Mouse (Mus musculus): ENCODE data around the gene Olfr1191-ps1. TPM values are rescaled to one million over a fixed set of nuclear protein-coding genes. Genes with fewer than 3 reads are reported as not detected.

The Olfr1191-ps1 gene
- 0.06 TPM in 1 of 2 replicates, not detected in the other for total RNA-seq (2023)

DNA sequence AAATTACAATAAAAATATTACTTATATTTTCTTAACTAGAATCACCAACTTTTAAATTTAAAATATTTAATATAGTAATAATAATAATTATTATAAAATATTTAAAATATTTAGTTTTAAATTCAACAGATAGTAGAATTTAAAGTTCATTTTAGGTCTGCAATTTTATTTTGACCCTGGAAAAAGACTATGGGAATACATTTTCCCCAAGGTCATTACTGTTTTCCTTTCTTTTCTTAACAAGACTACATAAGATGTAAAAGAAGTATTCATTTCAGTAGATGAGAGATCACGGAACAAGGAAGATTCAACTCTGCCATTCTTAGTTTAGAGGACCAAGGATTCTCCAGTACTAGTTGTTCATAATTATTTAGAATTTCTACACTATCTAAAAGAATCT lies at the start of gene Olfr1191-ps1:
Gene Olfr1191-ps1, plus strand, starts transcription at position 301 of the 400 bp plus-strand sequence.

DNA sequence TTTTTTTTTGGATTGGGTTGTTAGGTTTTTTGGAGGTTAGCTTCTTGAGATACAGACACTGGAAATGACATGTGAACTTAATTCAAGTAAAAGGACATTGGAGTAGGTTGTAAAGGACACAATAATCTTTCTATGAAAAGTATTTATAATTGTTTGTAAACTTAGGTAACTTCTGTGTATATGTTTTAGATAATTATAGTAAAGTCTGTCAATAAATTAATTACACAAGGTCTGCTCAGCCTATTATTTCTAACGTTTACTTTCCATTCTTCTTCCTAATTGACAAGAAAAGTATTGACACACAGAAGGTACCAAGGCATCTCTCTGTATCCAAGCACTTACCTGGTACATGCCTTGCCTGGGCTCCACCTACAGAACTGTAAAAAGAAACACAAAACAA lies 7.9 kb downstream of the Olfr1191-ps1 start, which contains the start of gene Olfr1192-ps1:
Gene Olfr1192-ps1, plus strand, starts transcription at position 301 of the 400 bp plus-strand sequence.

DNA sequence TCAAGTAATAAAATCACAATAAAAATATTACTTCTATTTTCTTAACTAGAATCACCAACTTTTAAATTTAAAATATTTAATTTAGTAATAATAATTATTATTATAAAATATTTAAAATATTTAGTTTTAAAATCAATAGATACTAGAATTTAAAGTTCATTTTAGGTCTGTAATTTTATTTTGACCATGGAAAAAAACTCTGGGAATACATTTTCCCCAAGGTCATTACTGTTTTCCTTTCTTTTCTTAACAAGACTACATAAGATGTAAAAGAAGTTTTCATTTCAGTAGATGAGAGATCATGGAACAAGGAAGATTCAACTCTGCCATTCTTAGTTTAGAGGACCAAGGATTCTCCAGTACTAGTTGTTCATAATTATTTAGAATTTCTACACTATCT lies 35.0 kb downstream of the Olfr1191-ps1 start, which contains the start of gene Olfr1193:
Gene Olfr1193, plus strand, starts transcription at position 301 of the 400 bp plus-strand sequence.

DNA sequence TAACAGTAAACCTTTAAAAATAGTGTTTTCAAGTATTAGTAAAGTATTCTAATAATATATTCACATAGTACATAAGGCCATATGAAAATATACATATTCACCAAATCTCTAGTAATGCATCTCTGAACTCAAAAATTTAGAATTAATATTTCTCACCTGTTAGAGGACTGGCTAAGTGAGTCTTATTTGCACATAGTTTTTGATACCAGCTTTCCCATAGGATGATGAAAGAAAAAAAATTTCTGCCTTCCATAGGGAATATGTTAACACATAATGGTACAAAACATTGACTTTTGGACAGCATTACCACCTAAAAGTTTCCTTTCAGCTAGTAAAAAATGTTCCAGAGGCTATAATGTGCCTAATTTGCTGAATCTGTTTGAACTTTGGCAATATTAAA lies 48.7 kb downstream of the Olfr1191-ps1 start, which contains the start of gene Olfr1195:
Gene Olfr1195, minus strand, starts transcription at position 101 of the 400 bp plus-strand sequence.

Other genes starting within 250 kb of the Olfr1191-ps1 start
- not detected in 2 replicates for gene Olfr1179, start 234.1 kb upstream of the Olfr1191-ps1 start, total RNA-seq (2023)
- not detected in 2 replicates for gene Olfr1180, start 221.4 kb upstream of the Olfr1191-ps1 start, total RNA-seq (2023)
- not detected in 2 replicates for gene Olfr1181, start 214.4 kb upstream of the Olfr1191-ps1 start, total RNA-seq (2023)
- gene Gm13757, start 191.4 kb upstream of the Olfr1191-ps1 start, total RNA-seq (2023) = not detected in 2 replicates
- gene Olfr1183, start 185.7 kb upstream of the Olfr1191-ps1 start, total RNA-seq (2023) = not detected in 2 replicates
- gene Olfr1184, start 156.9 kb upstream of the Olfr1191-ps1 start, total RNA-seq (2023) = not detected in 2 replicates
- gene Olfr1185-ps1, start 147.2 kb upstream of the Olfr1191-ps1 start, total RNA-seq (2023) = not detected in 2 replicates
- gene Olfr1186, start 122.0 kb upstream of the Olfr1191-ps1 start, total RNA-seq (2023) = not detected in 2 replicates
- not detected in 2 replicates for gene Olfr1188, start 83.6 kb upstream of the Olfr1191-ps1 start, total RNA-seq (2023)
- not detected in 2 replicates for gene Olfr1189, start 54.1 kb upstream of the Olfr1191-ps1 start, total RNA-seq (2023)
- not detected in 2 replicates for gene Olfr1192-ps1, start 8.0 kb downstream of the Olfr1191-ps1 start, total RNA-seq (2023)
- not detected in 2 replicates for gene Olfr1193, start 35.1 kb downstream of the Olfr1191-ps1 start, total RNA-seq (2023)
- not detected in 2 replicates for gene Olfr1195, start 48.6 kb downstream of the Olfr1191-ps1 start, total RNA-seq (2023)
- gene Olfr1196, start 64.1 kb downstream of the Olfr1191-ps1 start, total RNA-seq (2023) = not detected in 2 replicates
- gene Olfr1197, start 91.8 kb downstream of the Olfr1191-ps1 start, total RNA-seq (2023) = not detected in 2 replicates
- not detected in 2 replicates for gene Olfr1198, start 110.8 kb downstream of the Olfr1191-ps1 start, total RNA-seq (2023)
- not detected in 2 replicates for gene Olfr1199, start 119.9 kb downstream of the Olfr1191-ps1 start, total RNA-seq (2023)
- not detected in 2 replicates for gene Olfr1200, start 129.9 kb downstream of the Olfr1191-ps1 start, total RNA-seq (2023)
- not detected in 2 replicates for gene Olfr1201, start 152.5 kb downstream of the Olfr1191-ps1 start, total RNA-seq (2023)
- not detected in 2 replicates for gene Olfr1202, start 174.0 kb downstream of the Olfr1191-ps1 start, total RNA-seq (2023)
- gene Olfr1205, start 189.2 kb downstream of the Olfr1191-ps1 start, total RNA-seq (2023) = not detected in 2 replicates
- not detected in 2 replicates for gene Olfr1204, start 208.8 kb downstream of the Olfr1191-ps1 start, total RNA-seq (2023)
- not detected in 2 replicates for gene Olfr1206, start 222.7 kb downstream of the Olfr1191-ps1 start, total RNA-seq (2023)

All from neutrophil, adult 65 days (primary cell).